Mouse (Mus musculus): ENCODE results near the gene Dvl1. TPM values are rescaled to one million over a fixed set of nuclear protein-coding genes. Genes with fewer than 3 reads are reported as not detected.
A peak's percentile ranks its signal among the peaks of the same experiment; 100 is the strongest.

Gene Dvl1
- total and polyA plus RNA-seq, 3 experiments, result 56.8 to 60.3 TPM; not detected in 1

DNA sequence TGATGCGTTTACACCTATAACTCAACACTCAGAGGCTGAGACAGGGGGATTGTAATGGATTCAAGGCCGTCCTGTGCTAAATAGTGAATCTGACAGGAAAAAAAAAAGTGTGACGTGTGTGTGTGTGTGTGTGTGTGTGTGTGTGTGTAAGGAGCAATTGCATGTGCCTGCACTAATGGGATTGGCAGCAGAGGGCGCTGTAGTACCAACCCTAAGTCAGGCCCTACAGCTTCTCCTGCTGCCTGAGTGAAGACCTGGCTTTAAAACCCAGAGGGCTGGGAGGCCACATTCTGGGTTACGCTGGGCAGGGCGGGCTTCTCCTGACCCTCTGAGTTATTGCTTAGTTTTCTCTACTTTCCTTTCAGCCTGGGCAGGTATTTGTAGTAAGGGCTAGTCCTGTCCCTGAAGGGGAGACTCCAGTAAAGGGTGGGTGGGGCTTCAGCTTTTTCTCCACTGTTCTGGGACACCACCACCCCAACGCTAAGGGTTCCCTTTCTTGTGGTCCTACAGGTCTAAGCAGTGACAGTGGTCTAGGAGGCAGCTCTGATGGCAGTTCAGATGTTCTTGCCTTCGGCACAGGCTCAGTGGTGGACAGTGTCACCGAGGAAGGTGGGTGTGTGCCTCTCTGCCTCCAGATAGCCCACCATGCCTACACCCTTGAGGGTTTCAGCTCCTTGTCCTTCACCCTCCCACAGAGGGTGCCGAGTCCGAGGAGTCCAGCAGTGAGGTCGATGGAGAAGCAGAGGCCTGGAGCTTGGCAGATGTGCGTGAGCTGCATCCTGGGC is 57.3 kb downstream of the Dvl1 start:
- peak; percentile 73 for DNase-seq (ENCODE audit: low read depth, low spot score)
- no peak overlapping the region for H3K27ac ChIP-seq (ENCODE audit: control insufficient read depth, low read depth, low read length)
- H3K9ac ChIP-seq (ENCODE audit: control insufficient read depth, low read depth, low read length, poor library complexity, severe bottlenecking), result no peak overlapping the region
- no peaks in the 10 kb centered on the region for H3K27me3 ChIP-seq (ENCODE audit: control insufficient read depth in 1 of 2, insufficient read depth in 2 of 2, low read length in 2 of 2)
- peaks cover 0 to 2% of the 10 kb centered on the region in 2 experiments; a peak in 1 of 4 replicates for H3K36me3 ChIP-seq (ENCODE audit: control insufficient read depth in 1 of 2, insufficient read depth in 2 of 2, low read length in 2 of 2)
- no peaks in the 10 kb centered on the region for H3K4me1 ChIP-seq (ENCODE audit: control insufficient read depth in 1 of 2, insufficient read depth in 2 of 2, low read length in 2 of 2)
- no peaks in the 10 kb centered on the region for H3K9me3 ChIP-seq (replicated peaks; ENCODE audit: insufficient read depth, low read length)
- TF ChIP-seq MEF2A (IDR thresholded peaks at IDR 0.05; ENCODE audit: extremely low read depth, insufficient replicate concordance, low read depth, low read length, poor library complexity, severe bottlenecking), result no peak
- peak; percentile 26 for TF ChIP-seq RAD21 (IDR thresholded peaks at IDR 0.05; ENCODE audit: low read depth, low read length)
- TF ChIP-seq CTCF (IDR thresholded peaks at IDR 0.05 in 2 of 3, conservative IDR thresholded peaks at IDR 0.05 in 1 of 3; ENCODE audit: control insufficient read depth in 1 of 3, insufficient read depth in 1 of 3, low read depth in 2 of 3, low read length in 3 of 3, poor library complexity in 1 of 3, severe bottlenecking in 1 of 3), result peak; percentile 28 to 71 (median 53); a peak in 5 of 6 replicates
- TF ChIP-seq ZNF384 (IDR thresholded peaks at IDR 0.05; ENCODE audit: low read depth, low read length), result no peak
- TF ChIP-seq MAFK (IDR thresholded peaks at IDR 0.05; ENCODE audit: borderline replicate concordance, low read depth, low read length), result no peak
- peak; percentile 30; the same call in 1 of the 2 replicates for TF ChIP-seq SMC3 (IDR thresholded peaks at IDR 0.05; ENCODE audit: low read depth, low read length)
- H3K79me2 ChIP-seq (ENCODE audit: control insufficient read depth, insufficient read depth, low read length, poor library complexity), result no peaks in the 10 kb centered on the region
- H3K4me3 ChIP-seq (ENCODE audit: control insufficient read depth in 1 of 2, insufficient read depth in 1 of 2, low read depth in 2 of 2, low read length in 2 of 2), result no peak overlapping the region

DNA sequence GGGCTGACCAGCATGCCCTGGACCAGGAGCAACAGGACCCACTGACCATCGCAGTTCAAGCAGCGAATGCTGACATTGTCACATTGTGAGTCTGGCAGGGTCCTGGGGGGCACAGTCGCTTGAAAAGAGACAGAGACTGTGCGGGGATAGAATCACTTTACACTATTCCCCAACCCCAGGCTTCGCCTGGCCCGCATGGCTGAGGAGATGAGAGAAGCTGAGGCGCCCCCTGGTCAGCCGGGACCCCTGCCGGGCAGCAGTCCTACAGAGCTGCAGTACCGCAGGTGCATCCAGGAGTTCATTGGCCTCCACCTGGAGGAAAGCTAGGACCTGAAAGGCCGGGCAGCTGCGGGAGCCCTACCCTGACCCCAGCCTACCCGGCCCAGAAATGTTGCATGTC is 58.4 kb downstream of the Dvl1 start:
- no peak overlapping the region for H3K27ac ChIP-seq (ENCODE audit: control insufficient read depth, low read depth, low read length)
- no peaks in the 10 kb centered on the region; a peak in 1 of 4 replicates for H3K36me3 ChIP-seq (ENCODE audit: control insufficient read depth in 1 of 2, insufficient read depth in 2 of 2, low read length in 2 of 2)
- no peak for TF ChIP-seq SIN3A (IDR thresholded peaks at IDR 0.05; ENCODE audit: low read length)
- TF ChIP-seq TBP (IDR thresholded peaks at IDR 0.05; ENCODE audit: low read depth, low read length), result no peak
- TF ChIP-seq ZC3H11A (IDR thresholded peaks at IDR 0.05; ENCODE audit: low read depth, low read length), result no peak
- no peak for TF ChIP-seq NELFE (IDR thresholded peaks at IDR 0.05; ENCODE audit: low read depth, low read length)
- TF ChIP-seq EP300 (IDR thresholded peaks at IDR 0.05; ENCODE audit: low read depth in 1 of 2, low read length in 2 of 2), result no peak
- TF ChIP-seq TAL1 (IDR thresholded peaks at IDR 0.05; ENCODE audit: low read length), result no peak
- DNase-seq (ENCODE audit: low read depth, low spot score), result no peak
- no peaks in the 10 kb centered on the region for H3K79me2 ChIP-seq (ENCODE audit: control insufficient read depth, insufficient read depth, low read length, poor library complexity)
- H3K9ac ChIP-seq (ENCODE audit: control insufficient read depth, low read depth, low read length, poor library complexity, severe bottlenecking), result no peak overlapping the region
- no peaks in the 10 kb centered on the region for H3K27me3 ChIP-seq (ENCODE audit: control insufficient read depth in 1 of 2, insufficient read depth in 2 of 2, low read length in 2 of 2)
- H3K4me3 ChIP-seq (ENCODE audit: control insufficient read depth in 1 of 2, insufficient read depth in 1 of 2, low read depth in 2 of 2, low read length in 2 of 2), result no peak overlapping the region
- H3K4me1 ChIP-seq (ENCODE audit: control insufficient read depth in 1 of 2, insufficient read depth in 2 of 2, low read length in 2 of 2), result no peaks in the 10 kb centered on the region
- no peaks in the 10 kb centered on the region for H3K9me3 ChIP-seq (replicated peaks; ENCODE audit: insufficient read depth, low read length)

DNA sequence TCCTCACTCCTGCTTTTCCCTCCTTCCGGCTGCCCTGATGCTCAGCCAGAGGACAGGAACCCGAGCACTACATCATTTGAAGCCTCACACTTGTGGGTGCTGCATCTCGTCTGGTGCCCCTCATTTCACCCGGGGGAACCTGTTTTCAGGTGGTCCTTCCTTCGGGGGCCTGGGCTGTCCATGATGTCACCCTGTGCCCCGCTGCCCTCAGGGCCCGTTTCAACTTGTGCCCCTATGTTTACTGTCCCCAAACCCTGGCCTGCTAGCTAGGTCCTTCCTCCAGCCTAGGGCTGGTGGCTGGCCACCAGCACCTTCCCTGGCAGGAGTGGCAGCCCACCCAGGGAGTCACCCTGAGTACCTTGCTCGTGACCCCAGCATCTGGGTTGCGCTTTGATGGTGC is 58.9 kb downstream of the Dvl1 start:
- Histone ChIP-seq H3K9me3 (replicated peaks; ENCODE audit: insufficient read depth, low read length) (no peaks in the 10 kb centered on the region), H3K27me3 (ENCODE audit: control insufficient read depth in 1 of 2, insufficient read depth in 2 of 2, low read length in 2 of 2) (no peaks in the 10 kb centered on the region), H3K79me2 (ENCODE audit: control insufficient read depth, insufficient read depth, low read length, poor library complexity) (no peaks in the 10 kb centered on the region), H3K9ac (ENCODE audit: control insufficient read depth, low read depth, low read length, poor library complexity, severe bottlenecking) (no peak overlapping the region), H3K27ac (ENCODE audit: control insufficient read depth, low read depth, low read length) (no peak overlapping the region), H3K4me3 (ENCODE audit: control insufficient read depth in 1 of 2, insufficient read depth in 1 of 2, low read depth in 2 of 2, low read length in 2 of 2) (no peak overlapping the region), H3K36me3 (ENCODE audit: control insufficient read depth in 1 of 2, insufficient read depth in 2 of 2, low read length in 2 of 2) (no peaks in the 10 kb centered on the region; a peak in 1 of 4 replicates), H3K4me1 (ENCODE audit: control insufficient read depth in 1 of 2, insufficient read depth in 2 of 2, low read length in 2 of 2) (no peaks in the 10 kb centered on the region)
- TF ChIP-seq MAX (IDR thresholded peaks at IDR 0.05; ENCODE audit: low read length) (no peak), BHLHE40 (IDR thresholded peaks at IDR 0.05; ENCODE audit: borderline replicate concordance, low read depth, low read length) (no peak), SMC3 (IDR thresholded peaks at IDR 0.05; ENCODE audit: low read depth, low read length) (no peak), EP300 (IDR thresholded peaks at IDR 0.05; ENCODE audit: low read depth in 1 of 2, low read length in 2 of 2) (no peak), POLR2AphosphoS5 (IDR thresholded peaks at IDR 0.05; ENCODE audit: borderline replicate concordance, low read depth, low read length) (no peak), ZMIZ1 (IDR thresholded peaks at IDR 0.05; ENCODE audit: low read depth, low read length) (no peak), NRF1 (IDR thresholded peaks at IDR 0.05; ENCODE audit: insufficient read depth, low read depth, low read length, poor library complexity, severe bottlenecking) (no peak), CHD1 (IDR thresholded peaks at IDR 0.05; ENCODE audit: low read depth, low read length) (no peak), UBTF (IDR thresholded peaks at IDR 0.05; ENCODE audit: borderline replicate concordance, insufficient read depth, low read depth, low read length) (no peak), RCOR1 (IDR thresholded peaks at IDR 0.05; ENCODE audit: low read depth, low read length) (no peak)
- DNase-seq (ENCODE audit: low read depth, low spot score), result no peak

Measured in MEL (cell line).